Mouse (Mus musculus): Measurements from ENCODE around the gene Klf4. TPM values are rescaled to one million over a fixed set of nuclear protein-coding genes. Genes with fewer than 3 reads are reported as not detected.

The Klf4 gene
- polyA plus RNA-seq, 1 experiment from 2014 or later = 7.3 TPM

DNA sequence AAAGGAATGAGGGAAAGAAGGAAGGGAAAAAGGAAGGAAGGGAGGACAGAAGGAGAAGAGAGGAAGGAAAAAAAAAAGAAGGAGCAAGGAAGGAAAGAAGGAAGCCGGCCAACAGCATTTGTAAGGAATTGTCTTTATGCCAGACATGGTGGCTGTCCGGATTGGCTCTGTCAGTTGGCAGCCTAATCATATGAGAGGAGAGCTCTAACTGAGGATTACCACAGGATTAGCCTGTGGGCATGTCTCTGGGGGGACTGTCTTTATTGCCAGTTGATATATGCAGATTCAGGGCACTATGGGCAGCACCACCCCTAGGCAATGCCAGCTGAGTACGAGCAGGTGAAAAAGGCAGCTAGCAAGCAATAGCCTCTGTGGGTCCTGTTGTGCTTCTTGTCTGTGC lies 29.8 kb upstream of the Klf4 start:
- ATAC-seq (replicated peaks; ENCODE audit: low FRiP score, low read depth) = no peak
- H3K4me3 ChIP-seq (replicated peaks; ENCODE audit: low read depth, low read length) = no peak overlapping the region

DNA sequence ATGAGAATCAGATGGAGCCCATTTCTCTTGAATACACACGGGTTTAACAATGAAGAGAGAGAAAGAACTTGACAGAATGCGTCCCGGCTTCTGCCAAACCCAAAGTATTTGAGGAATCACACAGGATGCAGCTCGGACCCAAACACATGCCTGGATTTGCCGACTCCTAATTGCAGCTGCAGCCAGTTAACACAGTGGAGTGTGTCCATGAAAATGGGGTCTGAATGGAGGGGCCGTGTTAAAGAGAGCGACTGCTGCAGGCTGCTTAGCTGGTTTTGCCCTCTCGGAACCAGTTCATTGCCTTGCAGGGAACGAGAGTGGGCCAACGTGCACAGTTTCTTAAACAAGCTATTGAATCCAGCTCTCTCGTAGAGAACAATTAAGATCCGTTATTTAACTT lies 14.6 kb upstream of the Klf4 start:
- 89% methylated on average over 12 of the region's 12 CpGs for WGBS
- Histone ChIP-seq H3K9ac (ENCODE audit: low read depth, low read length) (no peak overlapping the region), H3K4me3 (replicated peaks; ENCODE audit: low read depth, low read length) (no peak overlapping the region), H3K4me2 (ENCODE audit: low read length) (no peak overlapping the region), H3K27me3 (ENCODE audit: insufficient read depth, low read length) (no peaks in the 10 kb centered on the region), H3K36me3 (ENCODE audit: insufficient read depth, low read length) (no peaks in the 10 kb centered on the region), H3K4me1 (replicated peaks; ENCODE audit: insufficient read depth, low read length) (no peaks in the 10 kb centered on the region), H3K9me3 (replicated peaks; ENCODE audit: low read length) (no peaks in the 10 kb centered on the region), H3K27ac (no peak overlapping the region)
- no peak for ATAC-seq (replicated peaks; ENCODE audit: low FRiP score, low read depth)
- no peak for TF ChIP-seq CTCF (IDR thresholded peaks at IDR 0.05; ENCODE audit: low read depth)
- no peak for DNase-seq (ENCODE audit: low spot score)

More for the DNA sequence above, 29.8 kb upstream of the Klf4 start:
- DNase-seq (ENCODE audit: low spot score) = no peak
- no peak overlapping the region for H3K4me2 ChIP-seq (ENCODE audit: low read length)
- no peaks in the 10 kb centered on the region for H3K27me3 ChIP-seq (ENCODE audit: insufficient read depth, low read length)
- TF ChIP-seq CTCF (IDR thresholded peaks at IDR 0.05; ENCODE audit: low read depth) = no peak
- no peaks in the 10 kb centered on the region for H3K36me3 ChIP-seq (ENCODE audit: insufficient read depth, low read length)
- H3K27ac ChIP-seq = no peak overlapping the region
- H3K9ac ChIP-seq (ENCODE audit: low read depth, low read length) = no peak overlapping the region
- WGBS = 78% methylated on average over 3 of the region's 3 CpGs
- H3K4me1 ChIP-seq (replicated peaks; ENCODE audit: insufficient read depth, low read length) = no peaks in the 10 kb centered on the region
- no peaks in the 10 kb centered on the region for H3K9me3 ChIP-seq (replicated peaks; ENCODE audit: low read length)

DNA sequence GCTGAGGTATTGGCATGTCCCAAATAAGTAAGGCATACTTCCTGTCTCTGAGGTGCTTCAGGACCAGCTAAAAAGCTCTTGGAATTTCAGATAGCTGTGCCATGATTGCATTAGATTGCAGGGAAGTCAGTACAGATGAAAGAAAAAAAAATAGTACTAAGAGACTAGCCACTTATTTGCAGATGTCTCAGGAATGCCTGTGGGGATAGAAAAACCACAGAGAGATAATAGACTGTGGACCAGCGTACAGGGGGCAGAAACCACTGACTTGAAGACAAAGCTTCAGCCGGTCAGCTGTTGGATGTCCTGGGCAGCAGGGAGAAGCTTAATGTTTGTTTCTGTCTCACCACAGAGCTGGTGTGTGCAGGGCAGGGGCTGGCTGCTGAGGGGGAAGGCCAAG lies 10.5 kb upstream of the Klf4 start:
- no peak overlapping the region for H3K9ac ChIP-seq (ENCODE audit: low read depth, low read length)
- H3K4me3 ChIP-seq (replicated peaks; ENCODE audit: low read depth, low read length) = no peak overlapping the region
- DNase-seq (ENCODE audit: low spot score) (no peak), ATAC-seq (replicated peaks; ENCODE audit: low FRiP score, low read depth) (no peak)
- no peak for TF ChIP-seq CTCF (IDR thresholded peaks at IDR 0.05; ENCODE audit: low read depth)
- H3K4me1 ChIP-seq (replicated peaks; ENCODE audit: insufficient read depth, low read length) = no peaks in the 10 kb centered on the region
- no peaks in the 10 kb centered on the region for H3K36me3 ChIP-seq (ENCODE audit: insufficient read depth, low read length)
- no peaks in the 10 kb centered on the region for H3K27me3 ChIP-seq (ENCODE audit: insufficient read depth, low read length)
- no peaks in the 10 kb centered on the region for H3K9me3 ChIP-seq (replicated peaks; ENCODE audit: low read length)
- H3K4me2 ChIP-seq (ENCODE audit: low read length) = no peak overlapping the region
- 86% methylated on average over 2 of the region's 2 CpGs for WGBS
- H3K27ac ChIP-seq = no peak overlapping the region

DNA sequence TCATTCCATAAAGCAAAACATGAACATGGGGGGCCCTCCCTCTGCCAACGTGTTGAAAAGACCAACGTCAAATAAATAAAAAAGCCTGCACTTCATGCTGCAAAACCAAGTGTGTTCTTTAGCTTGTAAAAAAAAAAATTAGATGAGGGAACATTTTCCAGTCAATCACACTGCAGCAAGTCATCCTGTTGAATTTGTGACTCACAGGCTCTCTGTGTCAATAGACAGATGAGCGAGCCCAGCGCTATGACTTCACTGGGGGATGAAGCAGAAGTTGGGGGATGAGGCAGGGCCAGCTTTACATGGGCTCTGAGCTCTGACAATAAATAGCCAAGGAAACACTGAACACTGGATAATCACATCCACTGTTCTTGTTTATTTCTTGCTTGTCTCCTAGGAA lies 9.4 kb upstream of the Klf4 start:
- Histone ChIP-seq H3K27ac (no peak overlapping the region), H3K4me1 (replicated peaks; ENCODE audit: insufficient read depth, low read length) (no peaks in the 10 kb centered on the region), H3K27me3 (ENCODE audit: insufficient read depth, low read length) (no peaks in the 10 kb centered on the region), H3K9me3 (replicated peaks; ENCODE audit: low read length) (no peaks in the 10 kb centered on the region), H3K36me3 (ENCODE audit: insufficient read depth, low read length) (no peaks in the 10 kb centered on the region), H3K4me2 (ENCODE audit: low read length) (no peak overlapping the region), H3K9ac (ENCODE audit: low read depth, low read length) (no peak overlapping the region), H3K4me3 (replicated peaks; ENCODE audit: low read depth, low read length) (no peak overlapping the region)
- DNase-seq (ENCODE audit: low spot score) = no peak
- no peak for ATAC-seq (replicated peaks; ENCODE audit: low FRiP score, low read depth)
- 65% methylated on average over 4 of the region's 4 CpGs for WGBS
- TF ChIP-seq CTCF (IDR thresholded peaks at IDR 0.05; ENCODE audit: low read depth) = no peak

DNA sequence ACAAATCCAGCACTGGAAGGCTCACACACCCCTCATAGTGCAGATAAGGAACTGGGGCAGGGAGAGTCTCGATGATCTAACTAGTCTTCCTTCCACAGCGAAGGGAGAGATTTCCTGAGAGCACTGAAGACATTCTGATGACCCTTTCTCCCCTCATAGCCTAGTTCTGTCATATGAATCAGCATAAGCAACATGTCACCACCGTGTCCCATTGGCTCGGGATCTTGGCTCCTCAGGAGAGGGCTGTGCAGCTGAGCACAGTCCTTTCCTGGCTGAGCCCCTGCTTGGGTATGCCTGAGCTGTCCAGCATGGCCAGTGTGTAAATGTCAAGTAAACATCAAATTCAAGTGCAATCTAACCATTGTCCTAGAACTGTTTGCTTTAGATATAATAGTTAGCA lies 9.0 kb upstream of the Klf4 start:
- H3K36me3 ChIP-seq (ENCODE audit: insufficient read depth, low read length) = no peaks in the 10 kb centered on the region
- 64% methylated on average over 4 of the region's 4 CpGs for WGBS
- H3K9me3 ChIP-seq (replicated peaks; ENCODE audit: low read length) = no peaks in the 10 kb centered on the region
- DNase-seq (ENCODE audit: low spot score) (no peak), ATAC-seq (replicated peaks; ENCODE audit: low FRiP score, low read depth) (no peak)
- no peaks in the 10 kb centered on the region for H3K27me3 ChIP-seq (ENCODE audit: insufficient read depth, low read length)
- no peak overlapping the region for H3K9ac ChIP-seq (ENCODE audit: low read depth, low read length)
- H3K4me3 ChIP-seq (replicated peaks; ENCODE audit: low read depth, low read length) = no peak overlapping the region
- H3K4me1 ChIP-seq (replicated peaks; ENCODE audit: insufficient read depth, low read length) = no peaks in the 10 kb centered on the region
- H3K4me2 ChIP-seq (ENCODE audit: low read length) = no peak overlapping the region
- H3K27ac ChIP-seq = no peak overlapping the region
- TF ChIP-seq CTCF (IDR thresholded peaks at IDR 0.05; ENCODE audit: low read depth) = no peak

DNA sequence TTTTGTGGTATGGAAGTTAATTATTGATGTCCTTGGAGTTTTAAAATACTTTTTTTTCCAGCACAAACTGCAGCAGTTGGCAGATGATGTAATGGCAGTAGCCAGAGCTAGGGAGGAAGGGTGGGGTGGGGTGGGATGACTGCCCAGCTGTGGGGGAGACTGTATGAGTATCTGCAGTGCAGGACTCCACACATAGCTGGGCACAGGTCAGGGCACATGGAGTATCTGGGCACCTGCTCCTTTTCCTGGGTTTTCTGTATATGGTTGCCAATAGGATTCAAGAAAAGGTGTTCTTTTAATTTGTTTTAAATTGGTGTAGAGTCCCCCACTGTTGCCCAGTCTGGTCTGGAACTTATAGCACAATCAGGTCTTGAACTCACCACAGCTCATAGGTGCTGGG lies 2.7 kb upstream of the Klf4 start:
- no peak for TF ChIP-seq CTCF (IDR thresholded peaks at IDR 0.05; ENCODE audit: low read depth)
- Histone ChIP-seq H3K4me1 (replicated peaks; ENCODE audit: insufficient read depth, low read length) (peaks cover 6% of the 10 kb centered on the region; the same call in 1 of the 2 replicates), H3K9me3 (replicated peaks; ENCODE audit: low read length) (no peaks in the 10 kb centered on the region), H3K36me3 (ENCODE audit: insufficient read depth, low read length) (no peaks in the 10 kb centered on the region), H3K4me2 (ENCODE audit: low read length) (no peak overlapping the region), H3K27ac (no peak overlapping the region), H3K4me3 (replicated peaks; ENCODE audit: low read depth, low read length) (no peak overlapping the region), H3K27me3 (ENCODE audit: insufficient read depth, low read length) (no peaks in the 10 kb centered on the region), H3K9ac (ENCODE audit: low read depth, low read length) (no peak overlapping the region)
- no peak for ATAC-seq (replicated peaks; ENCODE audit: low FRiP score, low read depth)
- no peak for DNase-seq (ENCODE audit: low spot score)

DNA sequence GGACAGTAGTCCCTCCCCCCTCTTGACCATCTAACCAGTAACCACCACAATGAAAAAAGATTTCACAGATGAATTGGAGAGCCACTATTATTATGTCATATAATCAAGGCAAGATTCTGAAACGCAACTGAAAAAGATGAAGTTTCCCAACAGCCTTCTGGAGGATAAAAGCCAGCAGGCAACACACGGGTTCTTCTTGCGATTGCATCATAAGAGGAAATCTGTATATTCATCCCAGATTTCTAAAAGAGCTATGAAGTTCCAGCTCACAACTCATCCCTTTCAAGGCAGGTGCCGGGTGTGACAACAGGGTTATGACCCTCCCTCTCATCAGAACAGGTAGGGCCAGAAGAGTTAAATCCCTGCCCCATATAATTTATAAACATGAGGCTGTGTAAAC lies 2.2 kb upstream of the Klf4 start:
- Histone ChIP-seq H3K4me3 (replicated peaks; ENCODE audit: low read depth, low read length) (no peak overlapping the region), H3K4me2 (ENCODE audit: low read length) (no peak overlapping the region), H3K9me3 (replicated peaks; ENCODE audit: low read length) (no peaks in the 10 kb centered on the region), H3K9ac (ENCODE audit: low read depth, low read length) (no peak overlapping the region), H3K27ac (no peak overlapping the region), H3K4me1 (replicated peaks; ENCODE audit: insufficient read depth, low read length) (peaks cover 6% of the 10 kb centered on the region; the same call in 1 of the 2 replicates), H3K27me3 (ENCODE audit: insufficient read depth, low read length) (no peaks in the 10 kb centered on the region), H3K36me3 (ENCODE audit: insufficient read depth, low read length) (no peaks in the 10 kb centered on the region)
- 68% methylated on average over 4 of the region's 4 CpGs for WGBS
- no peak for TF ChIP-seq CTCF (IDR thresholded peaks at IDR 0.05; ENCODE audit: low read depth)
- DNase-seq (ENCODE audit: low spot score) (no peak), ATAC-seq (replicated peaks; ENCODE audit: low FRiP score, low read depth) (no peak)
